Mouse (Mus musculus) heart, postnatal 36 days (tissue): ENCODE measurements around the gene Mpzl3. TPM values are rescaled to one million over a fixed set of nuclear protein-coding genes. Genes with fewer than 3 reads are reported as not detected.

Source experiments
- DNase-seq, 2 experiments: peaks; one replicate each; pipeline ENCODE4 v3.0.0; 2021 to 2022
- intact Hi-C: fragments of 180-260 bp; cut with DNase I; formaldehyde crosslinking; loops from one replicate; pipeline ENCODE4 v1.15.1; 2025
- total RNA-seq, 2 experiments: library from RNA; stranded (reverse); gene quantifications; 2 replicates each; pipeline ENCODE4 v1.2.3; 2021

Mpzl3 gene
- total RNA-seq, 2 experiments from 2014 or later = 1.4 to 1.5 TPM

- no peak for DNase-seq
Observed at GRCm38 (mm10) chr9:45042056-45042720, 12.8 kb upstream of the Mpzl3 start.

GRCm38 (mm10) chr9:45042947-45043346, 12.0 kb upstream of the Mpzl3 start:
- DNase-seq = no peak
- intact Hi-C loops = no loop called here

More at GRCm38 (mm10) chr9:45042056-45042720, 12.8 kb upstream of the Mpzl3 start:
- intact Hi-C loops = no loop called here

GRCm38 (mm10) chr9:45046973-45047372, 8.0 kb upstream of the Mpzl3 start:
- intact Hi-C loops = no loop called here

GRCm38 (mm10) chr9:45048511-45048910, 6.5 kb upstream of the Mpzl3 start:
- peak in 1 of 2 experiments; percentile 17 for DNase-seq
- intact Hi-C loops = loop anchor here (1.0 kb wide), 1 partner anchor 25 kb away; no protein-coding TSS in a partner anchor

More at GRCm38 (mm10) chr9:45046973-45047372, 8.0 kb upstream of the Mpzl3 start:
- DNase-seq = no peak

- no peak for DNase-seq
- intact Hi-C loops = no loop called here
Observed at GRCm38 (mm10) chr9:45049731-45050130, 5.3 kb upstream of the Mpzl3 start.

GRCm38 (mm10) chr9:45050301-45050700, 4.7 kb upstream of the Mpzl3 start:
- no peak for DNase-seq
- intact Hi-C loops = no loop called here

GRCm38 (mm10) chr9:45058304-45058940, 3.4 kb downstream of the Mpzl3 start:
- DNase-seq = no peak
- intact Hi-C loops = no loop called here

- no peak for DNase-seq
- intact Hi-C loops = no loop called here
Observed at GRCm38 (mm10) chr9:45060151-45060550, 5.2 kb downstream of the Mpzl3 start.

GRCm38 (mm10) chr9:45062677-45063076, 7.7 kb downstream of the Mpzl3 start:
- DNase-seq = no peak
- intact Hi-C loops = no loop called here

- intact Hi-C loops = no loop called here
Observed at GRCm38 (mm10) chr9:45064421-45064820, 9.4 kb downstream of the Mpzl3 start.

GRCm38 (mm10) chr9:45066735-45067134, 11.7 kb downstream of the Mpzl3 start:
- intact Hi-C loops = no loop called here
- no peak for DNase-seq

More at GRCm38 (mm10) chr9:45064421-45064820, 9.4 kb downstream of the Mpzl3 start:
- no peak for DNase-seq

- intact Hi-C loops = no loop called here
- no peak for DNase-seq
Observed at GRCm38 (mm10) chr9:45071800-45072199, 16.8 kb downstream of the Mpzl3 start.

GRCm38 (mm10) chr9:45077859-45078258, 22.9 kb downstream of the Mpzl3 start:
- intact Hi-C loops = no loop called here
- DNase-seq = no peak

GRCm38 (mm10) chr9:45079011-45079410, 24.0 kb downstream of the Mpzl3 start, which contains the start of gene Jaml:
TSS of gene Jaml (plus strand) at chr9:45079183.
- intact Hi-C loops = no loop called here
- DNase-seq = no peak

- intact Hi-C loops = no loop called here
- no peak for DNase-seq
Observed at GRCm38 (mm10) chr9:45083132-45083531, 28.1 kb downstream of the Mpzl3 start.

GRCm38 (mm10) chr9:45084556-45084955, 29.6 kb downstream of the Mpzl3 start:
- DNase-seq = peak in 1 of 2 experiments; percentile 5
- intact Hi-C loops = no loop called here

GRCm38 (mm10) chr9:45085741-45086690, 31.0 kb downstream of the Mpzl3 start:
- intact Hi-C loops = no loop called here
- DNase-seq = no peak

GRCm38 (mm10) chr9:45088040-45088439, 33.1 kb downstream of the Mpzl3 start:
- no peak for DNase-seq
- intact Hi-C loops = no loop called here

GRCm38 (mm10) chr9:45090811-45091210, 35.8 kb downstream of the Mpzl3 start:
- DNase-seq = no peak
- intact Hi-C loops = no loop called here

- intact Hi-C loops = no loop called here
- DNase-seq = no peak
Observed at GRCm38 (mm10) chr9:45092641-45093040, 37.7 kb downstream of the Mpzl3 start.
